Mouse (Mus musculus): ENCODE measurements at regions not wholly inside any gene's neighbourhood (a gene's known extent, or its start where the extent isn't known, plus 50 kb on each side); places are given as distances from the start of the nearest gene placed in this dataset.

DNA sequence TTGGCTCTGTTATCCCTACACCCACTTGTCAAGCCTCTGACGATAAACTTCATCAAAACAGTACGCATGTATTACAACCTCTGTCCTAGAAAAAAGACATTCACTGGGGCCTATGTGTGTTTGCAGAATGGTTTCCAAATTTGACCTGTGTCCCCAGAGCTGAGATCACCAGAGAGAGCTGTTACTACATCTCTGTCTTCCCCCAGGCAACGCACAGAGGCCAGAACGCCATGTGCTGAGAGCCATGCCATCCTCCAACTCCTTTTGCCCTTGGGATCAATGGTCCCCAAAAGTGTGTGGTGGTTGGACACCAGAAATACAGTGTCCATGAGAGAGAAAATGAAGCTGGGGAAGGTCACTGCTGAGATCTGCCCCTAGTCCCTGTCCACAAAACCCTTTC, 137.1 kb downstream of the Tomm20 start:
- DNase-seq (ENCODE audit: low spot score in 2 of 2) = no peak

DNA sequence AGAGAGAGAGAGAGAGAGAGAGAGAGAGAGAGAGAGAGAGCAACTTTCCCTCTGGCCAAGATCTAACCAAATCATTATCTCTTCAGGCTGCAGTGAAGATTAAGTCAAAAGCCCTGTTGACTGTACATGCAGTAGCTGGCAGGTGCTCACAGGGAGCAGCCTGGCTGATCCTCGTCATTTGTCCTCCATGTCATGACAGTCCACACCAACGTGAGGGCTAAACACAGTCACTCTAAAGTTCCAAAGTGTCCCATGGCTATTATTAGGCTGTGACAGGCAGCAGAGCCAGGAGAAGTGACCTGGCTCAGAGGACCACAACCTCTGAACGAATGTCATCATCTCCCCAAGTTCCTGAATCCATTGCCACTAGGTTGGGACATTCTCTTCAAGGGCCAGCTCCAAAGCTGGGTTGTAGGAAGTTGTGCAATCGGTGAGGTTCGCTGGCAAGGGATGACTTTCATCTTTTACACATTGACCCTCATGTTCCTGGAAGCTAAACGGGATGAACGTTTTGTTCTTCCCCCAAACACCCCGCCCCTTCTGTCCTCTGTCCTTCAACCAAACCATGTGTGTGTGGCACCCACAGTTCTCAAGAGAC, 138.4 kb downstream of the Tomm20 start:
- no peak for DNase-seq (ENCODE audit: low spot score in 2 of 2)

DNA sequence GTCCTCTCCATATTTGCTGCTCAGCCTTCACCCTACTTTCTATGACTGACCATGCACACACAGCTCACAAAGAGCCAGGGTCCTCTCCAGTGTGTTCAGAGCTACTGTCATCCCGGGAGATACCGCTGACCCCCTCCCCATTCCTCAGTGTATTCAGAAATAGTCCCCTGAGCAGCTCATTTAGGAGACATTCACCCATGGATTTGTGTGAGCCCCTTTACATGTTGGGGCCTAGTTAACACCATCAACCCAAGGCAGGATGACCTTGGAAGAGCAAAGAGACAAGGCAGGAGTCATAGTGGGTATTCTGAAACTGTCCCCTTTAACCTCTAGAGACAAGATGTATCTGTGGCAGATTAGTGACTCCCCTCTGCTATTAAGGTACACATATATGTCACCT, 139.1 kb downstream of the Tomm20 start:
- DNase-seq (ENCODE audit: low spot score in 2 of 2) = no peak

DNA sequence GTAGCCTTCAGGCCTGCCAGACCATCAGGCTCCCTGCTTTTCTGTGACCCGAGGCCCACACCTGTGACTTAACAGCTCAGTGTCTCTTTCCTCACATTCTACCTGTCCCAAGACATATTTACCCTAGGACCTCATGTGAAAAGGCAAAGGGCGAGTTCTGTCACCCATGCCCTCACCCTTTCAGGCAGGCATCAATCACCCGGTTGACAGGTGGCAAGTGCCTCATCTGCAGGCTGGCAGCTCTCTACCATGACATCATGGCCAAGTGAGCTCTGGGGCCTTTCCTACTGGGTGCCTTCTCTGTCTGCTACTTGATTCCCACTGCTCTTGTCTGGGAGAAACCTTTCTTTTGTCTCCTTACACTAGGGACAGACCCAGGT, 139.5 kb downstream of the Tomm20 start:
- DNase-seq (ENCODE audit: low spot score in 2 of 2) = no peak

DNA sequence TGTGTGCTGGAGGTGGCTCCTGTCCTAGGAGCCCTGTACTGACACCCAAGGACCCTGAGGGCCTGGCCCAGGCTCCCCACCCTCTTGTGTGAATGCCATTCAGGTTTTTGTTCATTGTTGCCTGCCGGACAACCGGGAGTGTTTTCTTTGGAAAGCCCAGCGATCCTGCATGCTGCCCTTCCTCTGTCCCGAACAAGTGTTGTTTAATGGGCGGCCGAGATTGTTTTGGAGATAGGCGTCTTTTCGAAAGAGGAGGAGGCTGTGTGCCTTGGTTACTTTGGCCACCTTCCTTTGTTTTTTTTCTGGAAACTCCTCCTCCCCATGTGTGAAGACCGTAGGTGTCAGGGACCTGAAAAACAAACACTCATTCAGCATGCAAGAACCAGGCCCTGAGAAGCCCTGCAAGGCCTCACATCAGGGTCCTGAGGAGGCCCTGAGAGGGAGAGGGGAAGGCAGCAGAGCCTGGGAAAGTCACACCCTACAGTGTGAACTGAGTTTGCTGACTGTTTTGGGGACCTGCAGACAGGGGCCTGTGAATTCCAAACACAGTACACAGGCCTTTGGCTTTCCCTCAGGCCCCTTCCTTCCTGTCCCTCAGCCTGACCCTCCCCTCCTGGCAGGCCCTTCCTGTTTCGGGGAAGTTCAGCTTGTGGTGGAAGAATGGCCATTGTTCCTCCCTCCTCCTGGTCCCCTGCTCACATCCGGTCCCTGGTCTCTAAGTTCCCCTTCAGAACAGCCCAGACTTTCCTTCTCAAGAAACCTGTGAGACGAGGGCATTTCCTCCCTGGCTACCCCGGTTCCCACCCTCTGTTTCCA, 140.1 kb downstream of the Tomm20 start:
- DNase-seq (ENCODE audit: low spot score in 2 of 2) = no peak

DNA sequence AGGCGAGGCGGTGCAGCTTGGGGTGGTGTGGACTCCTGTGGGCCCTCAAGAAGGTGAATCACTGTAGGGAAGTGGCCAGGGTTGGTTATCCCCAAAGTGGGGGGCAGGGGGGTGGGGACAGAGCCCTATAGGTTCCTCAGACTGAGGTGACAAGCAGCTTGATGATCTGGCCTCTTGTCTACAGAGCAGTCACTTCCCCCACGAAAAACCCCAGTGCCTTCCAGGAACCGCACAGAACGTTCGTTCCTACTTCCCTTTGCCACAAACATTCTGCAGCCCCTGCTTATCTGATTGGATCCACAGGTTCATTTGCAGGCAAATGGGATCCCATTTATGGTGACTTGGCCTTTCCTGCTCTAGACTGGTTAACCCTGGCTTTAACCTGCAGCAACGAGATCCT, 141.5 kb downstream of the Tomm20 start:
- DNase-seq (ENCODE audit: low spot score in 2 of 2) = no peak

DNA sequence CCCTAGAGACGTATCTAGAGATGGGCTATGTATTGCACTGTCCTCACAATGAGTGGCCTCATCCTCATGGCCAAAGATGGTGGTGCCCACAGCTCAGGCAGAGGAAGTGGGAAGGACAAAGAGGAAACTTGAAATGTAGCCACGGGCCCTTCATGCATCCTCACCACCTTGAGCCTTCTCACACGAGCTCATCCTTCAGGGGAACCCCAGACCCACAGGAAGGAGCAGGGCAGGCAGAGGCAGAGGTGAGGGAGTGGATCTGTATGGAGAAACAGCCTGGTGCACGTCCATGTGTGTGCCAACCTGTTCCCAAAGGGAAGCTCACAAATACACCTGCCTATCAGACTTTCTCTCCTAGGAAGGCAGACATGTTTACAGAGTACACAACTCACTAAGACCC, 143.0 kb downstream of the Tomm20 start:
- DNase-seq (ENCODE audit: low spot score in 2 of 2) = no peak

DNA sequence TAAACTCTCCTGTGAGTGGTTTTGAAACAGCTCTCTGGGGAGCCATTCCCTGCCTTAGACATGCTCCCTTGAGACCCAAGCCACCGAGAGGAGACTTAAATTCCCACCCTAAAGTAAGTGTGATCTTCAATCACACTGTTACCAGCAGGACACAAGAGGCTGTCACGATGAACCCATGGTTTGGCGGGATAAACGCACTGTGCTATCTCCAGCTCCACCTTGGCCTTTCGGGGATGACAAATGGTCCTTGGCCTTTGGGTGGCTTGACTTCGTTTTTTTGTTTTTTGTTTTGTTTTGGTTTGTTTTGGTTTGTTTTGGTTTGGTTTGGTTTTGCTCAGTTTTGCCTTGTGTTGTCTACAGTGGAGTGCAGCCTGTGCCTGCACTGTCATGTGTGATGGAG, 144.7 kb downstream of the Tomm20 start:
- no peak for DNase-seq (ENCODE audit: low spot score in 2 of 2)

DNA sequence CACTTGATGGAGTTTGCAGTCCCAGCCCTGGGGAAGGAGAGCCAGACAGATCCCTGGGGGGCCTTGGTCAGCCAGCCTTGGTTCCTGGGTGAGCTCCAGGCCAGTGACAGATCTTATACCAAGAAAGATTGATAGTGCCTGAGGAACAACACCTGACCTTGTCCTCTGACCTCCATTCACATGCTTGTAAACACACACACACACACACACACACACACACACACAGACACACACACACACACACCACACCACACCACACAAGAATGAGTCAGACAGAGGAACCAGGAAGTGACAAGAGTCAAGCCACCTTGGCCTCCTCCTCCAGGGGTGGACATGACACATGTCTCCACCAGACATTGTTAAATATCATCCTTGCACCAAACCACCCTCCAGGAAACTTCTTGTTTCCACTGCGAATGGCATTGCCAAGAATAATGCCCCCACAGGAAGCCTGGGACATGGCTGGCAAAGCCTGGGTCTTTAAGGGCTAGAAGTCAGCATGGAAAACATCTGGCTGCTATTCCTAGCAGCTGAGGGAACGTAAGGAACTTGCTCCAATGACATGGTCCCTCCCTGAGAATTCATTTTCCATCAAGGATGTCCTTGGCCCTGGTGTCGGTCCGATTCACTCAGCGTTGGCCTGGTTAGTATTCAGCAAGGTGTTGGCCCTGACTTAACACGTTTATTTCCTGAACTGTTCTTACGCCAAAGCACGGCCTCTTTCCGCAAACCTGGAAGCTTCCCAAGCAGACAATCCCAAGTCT, 147.9 kb downstream of the Tomm20 start:
- no peak for DNase-seq (ENCODE audit: low spot score in 2 of 2)

DNA sequence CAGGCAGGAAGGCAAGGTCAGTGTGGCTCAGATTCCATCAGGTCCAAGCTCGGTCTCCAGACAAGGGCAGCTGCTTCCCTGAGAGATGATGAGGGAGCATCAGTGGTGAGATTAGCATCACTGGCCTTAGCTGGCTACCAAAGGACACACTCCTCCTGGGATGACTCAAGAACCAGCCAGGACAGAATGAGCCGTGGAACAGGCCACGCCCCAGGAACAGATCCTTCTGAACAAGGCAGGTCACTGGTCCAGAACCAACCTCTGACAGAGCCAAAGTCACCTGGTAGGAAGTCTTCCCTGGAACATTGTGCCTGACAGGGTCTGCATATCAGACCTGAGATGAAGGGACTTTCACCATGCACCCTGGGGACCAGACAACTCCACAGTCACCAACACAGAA, 152.0 kb downstream of the Tomm20 start:
- DNase-seq (ENCODE audit: low spot score in 2 of 2) = no peak

DNA sequence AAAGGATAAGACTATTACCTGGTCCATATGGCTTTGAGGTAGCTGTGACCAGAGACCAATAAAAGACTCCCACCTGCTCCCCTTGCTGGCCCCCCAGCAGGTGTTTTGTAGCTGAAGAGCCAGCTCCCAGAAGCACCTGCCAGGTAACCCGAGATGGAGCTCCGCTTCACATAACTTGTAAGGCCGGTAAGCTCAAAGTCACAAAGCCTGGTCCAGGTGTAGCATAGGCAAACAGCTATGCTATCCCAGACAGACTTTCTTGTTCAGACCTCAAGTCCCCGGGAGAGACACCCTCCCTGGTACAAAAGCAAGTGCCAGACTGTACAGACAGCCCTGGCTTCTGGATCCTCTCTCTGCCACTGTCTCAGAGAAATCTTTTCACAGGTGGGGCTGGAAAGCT, 154.6 kb downstream of the Tomm20 start:
- no peak for DNase-seq (ENCODE audit: low spot score in 2 of 2)

DNA sequence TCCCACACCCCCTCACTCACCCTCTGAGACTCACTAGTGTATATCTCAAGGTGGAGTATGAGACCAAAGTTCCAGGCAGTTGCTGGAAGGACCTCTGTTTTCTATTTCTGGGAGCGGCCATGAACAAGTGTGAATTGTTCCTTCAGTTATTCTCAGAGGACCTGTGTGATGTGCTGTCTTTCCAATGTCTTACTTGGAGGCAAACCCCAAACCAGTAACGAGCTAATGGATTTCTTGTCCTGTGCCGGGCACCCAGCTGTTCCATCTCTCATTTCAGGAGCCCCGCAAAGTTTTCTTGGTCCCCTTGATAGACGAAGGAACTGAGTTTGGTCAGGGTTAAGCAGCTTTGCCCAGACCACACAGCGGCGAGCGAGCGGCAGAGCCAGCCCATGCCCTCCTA, 155.4 kb downstream of the Tomm20 start:
- DNase-seq (ENCODE audit: low spot score in 2 of 2) = no peak

DNA sequence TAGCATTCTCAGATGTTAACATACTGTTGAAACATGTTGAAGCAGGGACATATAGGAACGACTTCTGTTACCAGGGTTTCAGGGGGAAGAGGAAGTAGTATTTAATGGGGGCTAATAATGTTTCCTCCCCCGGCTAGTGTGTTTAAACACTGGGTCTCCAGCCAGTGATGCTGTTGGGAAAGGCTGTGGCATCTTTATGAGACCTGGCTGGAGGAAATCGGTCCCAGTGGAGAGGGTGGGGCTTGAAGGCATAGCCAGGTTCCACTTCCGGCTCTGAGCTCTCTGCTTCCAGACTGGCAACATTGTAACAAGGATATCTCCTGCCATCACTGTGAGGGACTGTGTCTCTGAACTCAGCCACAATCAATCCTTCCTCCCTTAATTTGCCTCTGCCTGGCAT, 156.6 kb downstream of the Tomm20 start:
- DNase-seq (ENCODE audit: low spot score in 2 of 2) = no peak

DNA sequence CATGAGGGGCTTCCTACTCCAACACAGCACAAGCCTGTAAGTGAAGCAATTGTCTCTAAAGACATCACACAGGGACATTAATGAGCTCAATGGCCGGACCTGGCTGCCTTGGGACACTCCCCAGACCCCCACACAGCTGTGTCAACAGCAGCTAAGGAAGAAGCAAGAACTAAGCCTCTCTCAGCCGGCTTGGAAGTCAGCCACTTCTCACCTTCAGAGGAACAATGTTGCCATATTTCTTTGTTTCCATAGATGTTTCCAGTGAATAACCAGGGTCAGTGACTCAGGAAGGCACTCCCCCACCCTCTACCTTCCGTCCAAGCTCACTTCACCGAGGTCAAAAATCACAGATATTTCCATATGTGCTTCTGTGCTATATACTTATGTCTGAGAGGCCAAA, 157.0 kb downstream of the Tomm20 start:
- DNase-seq (ENCODE audit: low spot score in 2 of 2) = no peak

DNA sequence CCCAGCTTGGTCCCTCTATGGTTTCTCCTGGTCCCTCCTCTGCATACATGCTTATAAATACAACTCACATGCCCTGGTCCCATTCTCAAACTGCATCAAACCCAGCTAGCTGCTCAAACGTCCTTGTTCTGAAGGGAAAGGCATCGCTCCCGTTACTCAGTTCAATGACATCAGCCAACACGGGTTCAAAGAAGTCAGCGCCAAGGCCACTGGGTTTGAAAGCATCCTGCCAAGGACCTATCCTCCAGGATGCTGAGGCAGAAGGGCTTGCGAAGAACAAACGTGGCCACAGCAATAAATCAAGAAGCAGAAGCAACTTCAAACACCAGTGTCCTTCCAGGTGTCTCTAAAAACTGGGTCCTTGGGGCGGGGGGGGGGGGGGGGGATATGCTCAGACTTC, 158.2 kb downstream of the Tomm20 start:
- no peak for DNase-seq (ENCODE audit: low spot score in 2 of 2)

DNA sequence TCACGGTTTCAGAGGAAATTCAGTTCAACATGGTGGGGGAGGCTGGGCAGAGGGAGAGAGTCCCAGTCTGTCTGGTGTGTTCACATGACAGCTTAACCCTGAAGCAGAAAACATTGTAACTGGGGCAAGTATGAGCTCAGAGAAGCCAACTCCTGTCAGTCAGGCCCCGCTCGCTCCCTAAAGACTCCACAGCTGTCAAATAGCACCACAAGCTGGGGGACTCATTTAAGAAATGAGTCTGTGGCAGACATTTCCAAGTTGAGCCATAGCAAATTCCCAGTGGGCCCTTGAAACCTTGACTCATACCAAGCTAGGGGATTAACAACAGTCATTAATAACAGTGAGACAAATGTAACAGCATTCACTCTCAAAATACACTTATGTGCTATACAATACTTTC, 160.4 kb downstream of the Tomm20 start:
- DNase-seq (ENCODE audit: low spot score in 2 of 2) = no peak

DNA sequence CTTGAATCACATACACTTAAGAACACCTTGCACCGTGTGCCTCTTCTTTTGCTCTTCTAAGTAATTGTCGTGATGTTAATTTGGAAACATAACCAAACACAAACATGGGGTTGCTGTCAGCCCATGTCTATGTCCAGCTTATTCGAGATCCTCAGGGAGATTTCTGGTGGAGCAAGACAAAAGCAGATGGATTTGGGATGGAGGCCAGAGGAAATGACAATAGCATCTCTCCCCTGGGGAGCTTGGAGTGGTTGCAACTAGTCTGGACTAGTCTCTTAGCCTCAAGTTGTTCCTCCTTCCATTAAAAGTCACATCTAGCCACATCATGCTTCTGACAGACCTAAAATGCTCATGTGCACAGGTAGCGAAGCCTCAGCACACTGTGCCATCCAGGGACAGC, 161.0 kb downstream of the Tomm20 start:
- no peak for DNase-seq (ENCODE audit: low spot score in 2 of 2)

DNA sequence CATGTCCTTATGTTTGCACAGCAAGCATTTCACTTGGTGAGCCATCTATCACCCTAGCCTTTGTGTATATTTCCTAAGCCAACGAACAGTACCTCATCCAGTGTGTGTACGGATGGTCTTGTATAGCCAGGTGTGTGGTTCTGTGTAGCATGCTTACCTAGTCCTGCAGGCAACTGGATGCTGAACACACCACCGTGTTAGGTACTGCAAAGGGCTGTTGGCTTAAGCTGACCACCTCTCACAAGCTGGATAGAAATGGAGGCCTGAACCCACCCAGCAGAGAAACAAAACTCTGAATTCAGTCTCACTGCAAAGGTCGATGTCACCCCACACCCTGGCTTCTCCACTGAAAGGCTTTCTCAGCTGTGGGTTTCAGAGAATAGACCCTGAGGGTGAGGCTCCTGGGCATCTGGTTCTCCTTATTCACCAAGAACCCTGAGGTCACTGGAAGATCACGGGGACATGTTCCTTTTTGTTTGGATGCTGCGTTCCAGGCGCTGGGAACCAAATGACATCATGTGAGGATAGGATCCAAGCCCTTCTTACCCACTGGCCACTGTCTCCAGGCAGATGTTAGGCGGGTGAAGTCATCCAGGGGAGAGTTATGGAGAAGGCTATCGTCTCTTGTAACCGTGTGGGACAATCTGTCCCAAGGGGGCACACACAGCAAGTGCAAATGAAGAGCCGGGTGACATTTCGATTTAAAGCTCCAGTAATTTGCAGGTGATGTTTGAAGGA, 161.8 kb downstream of the Tomm20 start:
- DNase-seq (ENCODE audit: low spot score in 2 of 2) = no peak

DNA sequence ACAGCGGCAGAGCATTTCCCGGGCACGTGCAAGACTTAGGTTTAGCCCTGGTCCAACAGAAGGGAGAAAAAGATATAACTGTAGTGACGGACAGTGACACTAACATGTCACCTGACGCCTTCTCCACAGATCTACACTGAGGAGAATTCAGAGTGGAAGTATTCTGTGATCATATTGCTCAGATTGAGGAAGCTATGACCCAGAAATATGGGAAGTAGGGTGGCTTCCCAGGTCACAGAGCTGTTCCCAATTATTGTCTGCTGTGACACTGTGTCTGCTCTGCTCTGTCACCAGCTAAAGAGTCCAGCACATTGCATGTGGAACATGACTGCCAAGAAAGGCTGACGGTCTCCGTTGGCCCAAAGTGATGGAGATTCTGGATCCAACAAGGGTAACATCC, 167.0 kb downstream of the Tomm20 start:
- no peak for DNase-seq (ENCODE audit: low spot score in 2 of 2)

DNA sequence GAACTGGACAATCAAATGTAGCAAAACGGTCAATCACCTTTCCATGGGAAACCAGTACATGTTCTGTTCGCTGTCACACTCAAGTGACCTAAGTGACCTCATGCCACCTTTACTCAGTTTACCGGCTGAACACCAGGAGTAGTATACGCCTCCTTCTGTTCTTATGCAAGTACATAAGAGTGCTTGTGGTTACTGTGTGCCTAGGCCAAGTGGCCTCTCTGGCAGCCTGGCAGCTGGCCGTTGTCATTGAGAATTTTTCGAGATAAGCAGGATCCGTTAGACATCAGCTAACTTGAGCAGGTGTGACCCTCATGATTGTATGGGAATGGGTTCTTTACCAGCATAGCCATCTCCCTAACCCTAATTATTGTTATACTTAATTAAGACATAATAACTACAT, 167.5 kb downstream of the Tomm20 start:
- DNase-seq (ENCODE audit: low spot score in 2 of 2) = no peak

DNA sequence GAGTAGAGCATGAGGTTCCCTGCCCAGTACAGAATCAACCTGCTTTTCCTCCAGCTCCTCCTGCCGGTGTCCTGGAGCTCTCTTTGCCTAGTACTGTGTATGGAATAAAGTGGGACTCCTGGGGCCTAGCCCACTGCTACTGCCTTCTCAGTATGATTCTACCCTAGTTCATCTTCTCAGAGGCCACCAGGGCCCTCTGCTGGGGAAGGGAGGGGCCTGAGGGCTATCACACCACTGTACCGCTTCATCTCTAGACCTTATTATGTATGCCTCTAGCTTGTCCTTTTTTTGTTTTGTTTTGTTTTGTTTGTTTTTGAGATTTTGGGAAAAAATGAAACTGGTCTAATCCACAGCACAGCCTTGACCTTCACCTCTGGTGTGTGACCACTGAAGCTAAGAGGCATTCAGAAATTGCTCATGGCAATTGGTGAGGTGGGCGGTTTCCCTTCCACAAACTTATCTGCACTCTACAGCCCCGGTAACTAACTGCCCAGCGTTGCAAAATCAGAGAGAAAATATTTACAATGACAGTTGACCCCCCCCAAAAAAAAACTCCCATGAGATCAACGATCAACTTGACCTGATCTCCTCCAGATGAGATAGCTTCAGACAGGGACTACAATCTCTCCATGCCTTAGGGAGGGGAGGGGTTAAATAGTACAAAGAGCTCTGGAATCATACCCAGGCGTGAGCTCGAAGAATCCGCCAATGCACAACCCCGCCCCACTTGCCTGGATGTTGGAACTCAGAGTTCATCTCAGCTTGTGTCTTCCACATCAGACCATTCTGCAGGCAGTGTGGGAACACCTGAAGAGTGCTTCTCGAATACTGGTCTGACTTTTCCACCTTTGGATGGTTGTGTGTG, 168.8 kb downstream of the Tomm20 start:
- no peak for DNase-seq (ENCODE audit: low spot score in 2 of 2)
